ENCODE assay signal across 27 mouse cellular contexts in the genomic region with DNA sequence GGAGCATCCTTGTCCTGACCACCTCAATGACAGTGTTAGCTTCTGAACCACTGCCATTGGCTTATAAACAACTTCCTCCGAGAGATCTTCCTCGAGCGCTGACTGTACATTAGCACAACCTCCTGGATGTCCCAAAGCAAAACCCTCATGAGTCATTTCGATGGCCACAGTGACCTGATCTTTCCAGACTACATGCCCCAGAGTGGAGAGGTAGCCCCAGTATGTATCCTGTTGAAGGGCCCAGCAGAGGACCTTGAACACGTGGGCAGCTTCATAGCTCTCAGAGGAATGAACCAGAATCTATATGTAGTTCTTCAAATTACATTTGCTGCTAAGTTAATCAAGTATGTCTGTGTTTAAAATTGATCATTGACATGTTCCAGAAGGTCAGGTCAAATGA.
"Had no signal": no experiment of that assay in that cellular context is flagged by ENCODE, and none has a peak within 500 bp of the region (broad histone marks: within the 10 kb centered on the region; RNA-seq: fewer than 3 reads in every experiment).

No protein-coding gene starts in this region.

- H3K9ac ChIP-seq: embryonic facial prominence, embryonic 12.5 days; embryonic facial prominence, embryonic 13.5 days; embryonic facial prominence, embryonic 15.5 days; forebrain, embryonic 12.5 days; forebrain, embryonic 13.5 days; forebrain, embryonic 15.5 days; forebrain, postnatal 0 days had no signal

- H3K27me3 ChIP-seq: embryonic facial prominence, embryonic 12.5 days; embryonic facial prominence, embryonic 13.5 days; embryonic facial prominence, embryonic 15.5 days; forebrain, embryonic 12.5 days; forebrain, embryonic 13.5 days; forebrain, embryonic 15.5 days had no signal

- H3K27ac ChIP-seq: embryonic facial prominence, embryonic 10.5 days; embryonic facial prominence, embryonic 12.5 days; embryonic facial prominence, embryonic 13.5 days; embryonic facial prominence, embryonic 15.5 days; forebrain, embryonic 10.5 days; forebrain, embryonic 12.5 days; forebrain, embryonic 13.5 days; forebrain, embryonic 15.5 days; heart, adult 2 months had no signal

- H3K4me3 ChIP-seq: embryonic facial prominence, embryonic 10.5 days; embryonic facial prominence, embryonic 12.5 days; embryonic facial prominence, embryonic 13.5 days; embryonic facial prominence, embryonic 15.5 days; erythroblast, embryonic 14.5 days; forebrain, embryonic 10.5 days; forebrain, embryonic 12.5 days; forebrain, embryonic 13.5 days; forebrain, embryonic 15.5 days; gastrocnemius, adult 2 months; heart, adult 2 months had no signal

- ATAC-seq: forebrain, embryonic 13.5 days; forebrain, embryonic 14.5 days; forebrain, embryonic 15.5 days; forebrain, embryonic 16.5 days; forebrain, postnatal 0 days had no signal

- H3K4me1 ChIP-seq: embryonic facial prominence, embryonic 10.5 days; embryonic facial prominence, embryonic 12.5 days; embryonic facial prominence, embryonic 15.5 days; forebrain, embryonic 12.5 days; forebrain, embryonic 13.5 days; forebrain, embryonic 15.5 days had no signal

- H3K9me3 ChIP-seq: embryonic facial prominence, embryonic 10.5 days; embryonic facial prominence, embryonic 12.5 days; embryonic facial prominence, embryonic 13.5 days; embryonic facial prominence, embryonic 15.5 days; forebrain, embryonic 10.5 days; forebrain, embryonic 12.5 days; forebrain, embryonic 13.5 days; forebrain, embryonic 15.5 days had no signal

- H3K4me2 ChIP-seq: embryonic facial prominence, embryonic 12.5 days; embryonic facial prominence, embryonic 13.5 days; embryonic facial prominence, embryonic 15.5 days; forebrain, embryonic 12.5 days; forebrain, embryonic 13.5 days; forebrain, embryonic 15.5 days had no signal

- DNase-seq: cerebellum, adult 8-10 months; cerebellum, adult 9-10 months; cerebellum, adult 9-11 months; cerebellum, postnatal 10 days; cerebellum, postnatal 14 days; cerebellum, postnatal 25 days; cerebellum, postnatal 36 days; embryo, embryonic 11 days; forebrain, postnatal 0 days; gastrocnemius, adult 2 months; gastrocnemius, postnatal 10 days; gastrocnemius, postnatal 14 days; gastrocnemius, postnatal 25 days; gastrocnemius, postnatal 36 days; heart, adult 18-20 months; heart, adult 2 months had no signal

- H3K36me3 ChIP-seq: embryonic facial prominence, embryonic 10.5 days; embryonic facial prominence, embryonic 12.5 days; embryonic facial prominence, embryonic 13.5 days; embryonic facial prominence, embryonic 15.5 days; forebrain, embryonic 10.5 days; forebrain, embryonic 12.5 days; forebrain, embryonic 15.5 days had no signal
